Mouse (Mus musculus) ES-E14 (cell line): Measurements from ENCODE around the gene Mlxipl. TPM values are rescaled to one million over a fixed set of nuclear protein-coding genes. Genes with fewer than 3 reads are reported as not detected.

Experiments
- DNase-seq: peaks from one replicate; pipeline ENCODE4 v3.0.0-alpha.2; 2013; ENCODE audit warnings: low read depth, low spot score
- H3K27ac ChIP-seq: 2 replicates; pipeline ENCODE4 v1.5.1; 2012; ENCODE audit warnings: low read depth, mild to moderate bottlenecking, low read length, moderate library complexity, mixed read lengths; ENCODE audit not compliant: poor library complexity, insufficient read depth, severe bottlenecking
- H3K36me3 ChIP-seq: 2 replicates; pipeline ENCODE4 v1.6.1; 2012; ENCODE audit warnings: mild to moderate bottlenecking, low read length, moderate library complexity, mixed read lengths; ENCODE audit not compliant: control insufficient read depth, poor library complexity, insufficient read depth, severe bottlenecking
- H3K4me1 ChIP-seq, 2 experiments: fragments of 150-350 bp in 1 of 2; sonication (generic) in 1 of 2; 2 replicates each; pipeline ENCODE4 v1.6.1; 2012; ENCODE audit warnings: low read length in 2 of 2, mild to moderate bottlenecking in 1 of 2, mixed read lengths in 1 of 2; ENCODE audit not compliant: control insufficient read depth in 2 of 2, insufficient read depth in 2 of 2, poor library complexity in 1 of 2
- H3K4me3 ChIP-seq, 2 experiments: fragments of 150-350 bp in 1 of 2; sonication (generic) in 1 of 2; 2 replicates each; pipeline ENCODE4 v1.5.1; 2012; ENCODE audit warnings: low read length in 2 of 2, low read depth in 1 of 2, mild to moderate bottlenecking in 1 of 2, mixed read lengths in 1 of 2; ENCODE audit not compliant: insufficient read depth in 1 of 2, poor library complexity in 1 of 2, severe bottlenecking in 1 of 2
- H3K9ac ChIP-seq: 2 replicates; pipeline ENCODE4 v1.6.1; 2012; ENCODE audit warnings: low read depth, mild to moderate bottlenecking, low read length, mixed read lengths; ENCODE audit not compliant: poor library complexity, insufficient read depth, severe bottlenecking
- H3K9me3 ChIP-seq: fragments of 150-350 bp; sonication (generic); 2 replicates; pipeline ENCODE4 v1.6.1; 2012; ENCODE audit warnings: low read depth, mild to moderate bottlenecking, low read length; ENCODE audit not compliant: control insufficient read depth, insufficient read depth
- CHD2 ChIP-seq: IDR thresholded peaks from 2 replicates; pipeline ENCODE4 v1.6.1; 2014; ENCODE audit warnings: mild to moderate bottlenecking, low read depth, low read length, inconsistent platforms
- HCFC1 ChIP-seq: IDR thresholded peaks from 2 replicates; pipeline ENCODE4 v1.6.1; 2012; ENCODE audit warnings: low read length, inconsistent platforms, borderline replicate concordance; ENCODE audit not compliant: insufficient read depth
- MAFK ChIP-seq: IDR thresholded peaks from 2 replicates; pipeline ENCODE4 v1.6.1; 2014; ENCODE audit warnings: mild to moderate bottlenecking, low read depth, low read length, inconsistent platforms; ENCODE audit not compliant: insufficient read depth
- ZC3H11A ChIP-seq: IDR thresholded peaks from 2 replicates; pipeline ENCODE4 v1.6.1; 2012; ENCODE audit warnings: low read depth, mild to moderate bottlenecking, inconsistent platforms, low read length, borderline replicate concordance
- ZNF384 ChIP-seq: IDR thresholded peaks from 2 replicates; pipeline ENCODE4 v1.6.1; 2012; ENCODE audit warnings: low read depth, low read length, inconsistent platforms
- in situ Hi-C, 2 experiments: fragments of 600-800 bp; cut with MboI; formaldehyde crosslinking; loops; one replicate each; pipeline ENCODE4 v1.15.1; 2025; ENCODE audit warnings: low sequenced_read_pairs in 2 of 2, inconsistent platforms in 1 of 2; ENCODE audit not compliant: unreplicated experiment in 2 of 2
- total RNA-seq: library from RNA; depleted of rRNA; stranded (reverse); fragments of 300-350 nt; gene quantifications from 2 replicates; pipeline ENCODE4 v1.2.3, GENCODE M21; 2012; rRNA removed

Mlxipl gene
- 7.6 and 11.7 TPM in 2 replicates for total RNA-seq

DNA sequence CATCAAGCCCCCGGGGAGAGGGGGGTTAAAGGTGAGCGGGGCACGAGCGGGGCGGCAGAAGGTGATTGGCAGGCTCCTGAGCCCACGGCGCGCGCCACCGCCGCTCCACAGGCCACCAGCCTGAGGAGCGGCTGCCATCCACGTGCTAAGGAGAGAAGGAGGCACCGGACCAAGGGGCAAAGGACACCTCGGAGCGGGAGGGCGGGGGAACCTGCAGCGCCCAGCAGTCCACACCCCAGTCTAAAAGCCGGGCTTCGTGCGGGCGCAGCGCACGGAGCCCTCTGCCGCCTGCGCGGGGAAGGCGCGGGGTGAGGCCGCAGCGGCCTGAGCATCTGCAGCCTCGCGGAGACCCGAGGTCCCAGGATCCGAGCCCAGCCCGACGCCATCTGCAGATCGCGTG, at the start of gene Mlxipl:
Gene Mlxipl, plus strand, starts transcription at position 238 of the 400 bp plus-strand sequence.
- peaks cover 0 to 3% of the 10 kb centered on the region in 2 experiments; a peak in 2 of 4 replicates for H3K4me1 ChIP-seq
- H3K9me3 ChIP-seq = no peaks in the 10 kb centered on the region
- in situ Hi-C loops = no loop called here
- H3K4me3 ChIP-seq = peak within 1 kb of the TSS; percentile 41 to 55
- peak within 1 kb of the TSS; percentile 59 for H3K9ac ChIP-seq
- H3K36me3 ChIP-seq = no peaks in the 10 kb centered on the region
- TF ChIP-seq HCFC1 (no peak), ZNF384 (no peak), ZC3H11A (no peak), CHD2 (no peak), MAFK (no peak)
- no peak within 1 kb of the TSS for H3K27ac ChIP-seq
- no peak for DNase-seq

DNA sequence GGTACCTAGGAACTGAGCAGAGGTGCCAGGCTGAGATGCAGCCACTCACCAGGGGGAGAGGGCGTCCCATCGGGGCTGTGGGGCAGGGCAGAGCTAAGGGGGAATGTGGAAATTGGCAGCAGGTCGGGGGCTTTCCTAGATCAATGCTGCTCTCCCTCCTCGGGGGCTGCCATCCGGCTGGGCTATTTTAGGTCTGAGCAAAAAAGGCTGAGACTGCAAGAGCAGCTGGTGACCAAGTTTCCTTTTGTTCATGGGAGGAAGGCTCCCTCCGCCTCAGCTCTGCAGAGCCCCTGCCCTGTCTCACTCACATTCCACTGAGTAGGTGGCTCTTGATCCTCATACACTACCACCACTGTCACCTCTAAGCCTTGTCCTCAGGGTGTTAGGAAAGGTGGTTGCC, 49.6 kb upstream of the Mlxipl start:
- DNase-seq = no peak
- in situ Hi-C loops = no loop called here
- Histone ChIP-seq H3K9me3 (no peaks in the 10 kb centered on the region), H3K4me3 (no peak overlapping the region), H3K4me1 (peaks cover 2 to 20% of the 10 kb centered on the region in 2 experiments; a peak in 2 of 4 replicates), H3K9ac (no peak overlapping the region), H3K36me3 (no peaks in the 10 kb centered on the region; the same call in 1 of the 2 replicates), H3K27ac (no peak overlapping the region)
- TF ChIP-seq CHD2 (no peak), HCFC1 (no peak), MAFK (no peak), ZC3H11A (no peak), ZNF384 (no peak)

DNA sequence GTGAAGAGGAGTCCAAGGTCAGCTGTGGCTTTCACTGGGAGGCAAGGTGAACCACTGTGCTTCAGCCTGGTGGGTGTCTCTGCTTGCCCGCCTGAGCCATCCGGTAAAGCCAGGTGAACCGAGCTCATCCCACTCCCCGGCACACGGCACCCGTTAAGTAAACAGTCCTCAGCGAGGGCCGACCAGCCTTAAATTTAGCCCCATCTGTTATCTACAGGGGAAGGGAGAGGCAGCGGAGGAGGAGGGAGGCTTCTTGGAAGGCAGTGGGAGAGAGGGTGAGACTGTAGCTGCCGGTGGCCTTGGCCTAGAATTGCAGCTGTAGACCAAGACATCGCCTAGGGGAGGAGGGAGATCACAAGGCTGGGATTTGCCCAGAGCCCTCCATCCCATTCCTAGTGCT, 48.9 kb upstream of the Mlxipl start:
- no peak overlapping the region for H3K9ac ChIP-seq
- H3K27ac ChIP-seq = no peak overlapping the region
- H3K9me3 ChIP-seq = no peaks in the 10 kb centered on the region
- no peak for DNase-seq
- TF ChIP-seq HCFC1 (no peak), MAFK (no peak), ZC3H11A (no peak), CHD2 (no peak), ZNF384 (no peak)
- in situ Hi-C loops = no loop called here
- no peak overlapping the region for H3K4me3 ChIP-seq
- peaks cover 2 to 20% of the 10 kb centered on the region in 2 experiments; a peak in 2 of 4 replicates for H3K4me1 ChIP-seq
- H3K36me3 ChIP-seq = peaks cover 4% of the 10 kb centered on the region

DNA sequence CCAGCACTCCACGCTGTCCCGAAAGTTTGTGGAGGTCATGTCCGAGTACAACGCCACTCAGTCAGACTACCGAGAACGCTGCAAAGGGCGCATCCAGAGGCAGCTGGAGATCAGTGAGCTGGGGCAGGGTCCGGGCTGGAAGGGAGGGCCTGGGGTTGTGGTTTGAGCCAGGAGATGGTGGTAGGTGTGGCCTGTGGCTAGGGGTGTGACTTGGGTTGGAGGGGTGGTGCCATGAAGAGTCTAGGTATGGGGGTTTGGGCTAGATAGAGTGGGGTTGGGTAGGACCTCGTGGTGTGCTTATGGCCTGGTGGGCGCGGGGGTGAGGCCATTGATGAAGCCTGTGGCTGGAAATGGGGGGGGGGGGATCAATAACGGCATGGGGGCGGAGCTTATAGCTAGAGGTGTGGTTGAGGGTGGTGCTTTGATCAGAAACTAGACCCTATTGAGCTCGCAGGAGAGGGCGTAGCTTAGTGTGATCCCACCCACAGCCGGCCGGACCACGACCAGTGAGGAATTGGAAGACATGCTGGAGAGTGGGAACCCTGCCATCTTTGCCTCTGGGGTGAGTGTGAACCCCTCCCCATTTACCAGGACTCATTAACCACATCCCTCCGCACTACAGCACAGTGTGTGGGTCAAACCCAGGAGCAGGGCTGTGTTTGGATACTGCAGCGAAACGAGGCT, 47.4 kb upstream of the Mlxipl start:
- DNase-seq = peak; percentile 87
- Histone ChIP-seq H3K9me3 (no peaks in the 10 kb centered on the region), H3K27ac (no peak overlapping the region), H3K4me1 (peaks cover 2 to 18% of the 10 kb centered on the region in 2 experiments; a peak in 1 of 4 replicates), H3K4me3 (peak overlapping the region; percentile 69 to 83), H3K9ac (peak overlapping the region; percentile 34; the same call in 1 of the 2 replicates), H3K36me3 (peaks cover 6% of the 10 kb centered on the region)
- in situ Hi-C loops = no loop called here
- no peak for TF ChIP-seq MAFK
- TF ChIP-seq ZC3H11A = no peak
- TF ChIP-seq CHD2 = no peak
- TF ChIP-seq HCFC1 = no peak
- no peak for TF ChIP-seq ZNF384

DNA sequence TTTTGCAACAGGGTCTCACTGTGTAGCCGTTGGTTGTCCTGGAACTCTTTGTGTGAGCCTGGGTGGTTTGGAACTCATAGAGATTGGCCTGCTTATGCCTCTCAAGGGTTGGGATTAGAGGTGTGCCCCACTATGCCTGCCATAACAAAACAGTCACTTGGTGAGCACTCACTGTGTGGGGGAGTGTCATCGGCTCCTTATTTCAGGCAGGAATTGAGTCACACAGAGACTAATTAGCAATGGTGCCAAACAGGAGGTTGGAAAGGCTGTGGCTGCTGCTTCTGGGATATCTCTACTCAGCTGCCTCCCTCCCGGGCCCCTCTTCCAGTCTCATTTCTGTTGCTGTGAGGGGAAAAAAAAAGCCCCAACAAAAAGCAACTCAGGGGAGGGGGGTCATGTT, 45.1 kb upstream of the Mlxipl start:
- H3K36me3 ChIP-seq = peaks cover 14% of the 10 kb centered on the region; the same call in 1 of the 2 replicates

More for the DNA sequence above, 45.1 kb upstream of the Mlxipl start:
- no peak for TF ChIP-seq MAFK
- no peak for TF ChIP-seq CHD2
- TF ChIP-seq ZNF384 = no peak
- TF ChIP-seq ZC3H11A = no peak
- TF ChIP-seq HCFC1 = no peak
- in situ Hi-C loops = no loop called here
- H3K9me3 ChIP-seq = no peaks in the 10 kb centered on the region
- no peak overlapping the region for H3K27ac ChIP-seq
- no peak overlapping the region for H3K9ac ChIP-seq
- no peak for DNase-seq
- H3K4me1 ChIP-seq = peaks cover 2 to 22% of the 10 kb centered on the region in 2 experiments; a peak in 2 of 4 replicates
- no peak overlapping the region for H3K4me3 ChIP-seq
